Mouse (Mus musculus) spleen, adult 2 months (tissue): Measurements from ENCODE around the gene Gm45140.

Experiments
- CTCF ChIP-seq: fragments of 200-500 bp; IDR thresholded peaks from 2 replicates; pipeline ENCODE4 v1.5.1; 2011; ENCODE audit warnings: mild to moderate bottlenecking, inconsistent platforms; ENCODE audit not compliant: insufficient read depth, insufficient read length, insufficient replicate concordance; ENCODE audit errors: extremely low read depth
- POLR2A ChIP-seq: fragments of 200-500 bp; IDR thresholded peaks from 2 replicates; pipeline ENCODE4 v1.6.1; 2011; ENCODE audit warnings: low read depth, low read length, inconsistent platforms

DNA sequence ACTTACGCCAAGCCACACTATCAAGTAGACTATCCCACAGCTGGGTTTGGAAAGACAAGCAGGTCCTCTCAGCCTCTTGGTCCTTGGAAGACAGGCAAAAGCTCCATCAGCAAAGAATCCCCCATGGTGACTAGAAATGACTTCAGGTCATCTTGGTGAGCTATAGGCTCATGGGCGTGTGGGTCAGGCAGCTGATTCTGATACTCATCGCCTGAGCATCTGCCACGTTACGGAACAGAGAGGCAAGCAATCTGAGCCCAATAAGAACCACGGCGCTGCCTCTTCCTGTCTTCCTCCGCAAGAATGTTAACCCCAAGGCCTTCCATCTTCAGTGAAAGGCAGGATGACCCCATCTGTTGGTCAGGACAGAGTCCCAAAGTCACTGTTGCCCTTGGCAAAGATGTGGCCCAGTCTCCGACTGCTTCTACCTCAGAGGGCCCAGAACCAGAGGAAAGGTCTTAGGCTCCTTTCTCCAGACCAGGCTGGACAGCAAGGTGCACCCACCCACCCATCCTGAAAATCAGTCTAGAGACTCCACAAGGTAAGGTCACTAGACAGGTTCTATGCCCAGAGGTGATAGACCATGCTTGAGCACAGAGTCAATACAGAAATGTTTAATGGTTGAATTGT, 47.2 kb downstream of the Gm45140 start:
- no peak for TF ChIP-seq CTCF
- no peak for TF ChIP-seq POLR2A
